Mouse (Mus musculus): ENCODE measurements around the gene Pfkfb4. TPM values are rescaled to one million over a fixed set of nuclear protein-coding genes. Genes with fewer than 3 reads are reported as not detected.

The Pfkfb4 gene
- polyA plus RNA-seq (2015; fragmentation: Nextera tagmentation; extraction: Ambion mirVana), result 9.6 and 10.2 TPM in 2 replicates

DNA sequence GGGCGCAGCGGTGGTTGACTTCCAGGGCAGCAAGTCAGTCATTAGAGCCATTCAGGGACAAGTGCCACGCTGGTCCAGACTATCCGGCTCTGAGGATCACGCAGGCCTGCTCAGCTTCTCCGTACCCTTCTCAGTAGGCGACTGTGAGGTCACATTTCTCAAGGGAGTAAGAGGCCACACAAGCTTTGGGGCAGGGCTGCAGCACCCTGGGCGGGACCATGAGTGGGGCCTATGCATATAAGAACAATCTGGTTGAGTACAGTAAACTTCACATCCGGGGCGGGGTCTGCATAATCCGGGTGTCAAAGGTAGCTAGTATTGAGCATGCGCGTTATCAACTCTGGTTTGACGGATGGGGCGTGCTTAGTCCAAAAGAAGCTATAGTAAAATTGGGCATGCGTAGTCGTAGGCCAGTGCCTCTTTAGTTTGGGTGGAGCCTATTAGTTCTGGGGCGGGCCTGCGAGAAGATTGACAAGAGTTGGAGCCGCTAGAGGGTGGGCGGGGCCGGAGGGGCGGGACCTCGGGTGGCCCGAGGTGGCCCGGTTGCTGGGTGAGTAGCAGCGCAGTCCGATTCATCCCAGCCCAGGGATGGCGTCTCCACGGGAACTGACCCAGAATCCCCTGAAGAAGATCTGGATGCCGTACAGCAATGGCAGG is at the start of gene Pfkfb4:
Gene Pfkfb4, plus strand, starts transcription at position 351 of the 657 bp plus-strand sequence.
- peak; percentile 95 for ATAC-seq (ENCODE audit: insufficient read depth, low FRiP score, low read depth)
- H3K9me3 ChIP-seq, result no peaks in the 10 kb centered on the region
- WGBS, result under 1% methylated on average over 31 of the region's 31 CpGs

GRCm38 (mm10) chr9:108945111-108945510 is 46.5 kb upstream of the Pfkfb4 start:
- H3K27ac ChIP-seq, result 0 out of 2 replicates have a peak overlapping the region, but pooled peaks have one; percentile 13
- H3K27me3 ChIP-seq (replicated peaks), result no peaks in the 10 kb centered on the region
- WGBS, result 77% methylated on average over 9 of the region's 9 CpGs
- no peak for ATAC-seq (ENCODE audit: insufficient read depth, low FRiP score, low read depth)
- peaks cover 8% of the 10 kb centered on the region; the same call in 1 of the 2 replicates for H3K4me1 ChIP-seq
- no peak overlapping the region for H3K4me3 ChIP-seq (replicated peaks)
- no peak overlapping the region for H3K9ac ChIP-seq
- H3K9me3 ChIP-seq, result no peaks in the 10 kb centered on the region
- no peak overlapping the region for H3K4me2 ChIP-seq
- H3K36me3 ChIP-seq, result peaks cover 84% of the 10 kb centered on the region

More for the DNA sequence above, at the start of gene Pfkfb4:
- Histone ChIP-seq H3K27me3 (replicated peaks) (no peaks in the 10 kb centered on the region), H3K27ac (peak within 1 kb of the TSS; percentile 92), H3K9ac (peak within 1 kb of the TSS; percentile 5; the same call in 1 of the 2 replicates), H3K4me3 (replicated peaks) (peak within 1 kb of the TSS; percentile 45), H3K4me1 (peaks cover 33% of the 10 kb centered on the region), H3K4me2 (peak within 1 kb of the TSS; percentile 83), H3K36me3 (no peaks in the 10 kb centered on the region)

- Histone ChIP-seq H3K4me1 (peaks cover 9% of the 10 kb centered on the region; the same call in 1 of the 2 replicates), H3K9me3 (no peaks in the 10 kb centered on the region), H3K36me3 (peaks cover 82% of the 10 kb centered on the region), H3K27me3 (replicated peaks) (no peaks in the 10 kb centered on the region), H3K4me3 (replicated peaks) (no peak overlapping the region), H3K9ac (no peak overlapping the region), H3K4me2 (no peak overlapping the region), H3K27ac (no peak overlapping the region)
- WGBS, result 81% methylated on average over 5 of the region's 5 CpGs
- ATAC-seq (ENCODE audit: insufficient read depth, low FRiP score, low read depth), result no peak
These were observed 46.0 kb upstream of the Pfkfb4 start for GRCm38 (mm10) chr9:108945608-108946007.

DNA sequence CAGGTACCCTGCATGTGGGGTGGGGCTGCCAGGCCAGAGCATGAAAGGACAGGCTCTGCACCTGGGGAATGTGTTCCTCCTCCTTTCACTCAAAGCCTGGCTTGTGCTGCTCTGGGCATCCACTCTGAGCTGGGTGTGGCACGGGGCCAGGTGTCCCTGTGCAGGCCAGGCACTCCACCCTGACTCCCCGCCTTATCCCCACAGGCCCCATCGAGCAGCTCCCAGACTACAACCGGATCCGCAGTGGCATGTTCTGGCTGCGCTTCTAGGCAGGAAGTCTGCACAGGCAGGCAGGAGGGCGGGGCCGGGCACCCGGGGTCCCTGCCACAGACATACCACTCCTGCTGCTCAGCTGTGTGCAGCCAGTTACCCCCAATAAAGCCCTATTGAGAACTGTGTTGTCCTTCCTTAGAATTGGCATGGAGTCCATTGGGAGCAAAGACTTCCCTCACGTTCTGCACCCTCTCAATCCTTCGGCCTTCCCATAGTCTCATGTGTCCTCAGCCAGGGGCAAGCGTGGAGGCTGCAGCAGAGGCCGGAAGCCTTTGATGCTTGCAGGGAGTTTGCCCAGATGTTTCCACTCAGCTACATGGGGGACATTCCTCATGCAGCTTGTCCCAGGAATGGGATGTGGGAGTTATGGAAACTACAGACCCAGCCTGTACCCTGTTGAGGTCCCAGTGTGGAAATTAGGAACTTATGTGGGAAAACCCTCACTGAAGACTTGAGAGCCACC is 42.2 kb upstream of the Pfkfb4 start:
- Histone ChIP-seq H3K27ac (peak overlapping the region; percentile 86), H3K4me3 (replicated peaks) (no peak overlapping the region), H3K27me3 (replicated peaks) (0 out of 2 replicates have a peak, but pooled peaks cover 7% of the 10 kb centered on the region), H3K4me2 (no peak overlapping the region), H3K9me3 (no peaks in the 10 kb centered on the region), H3K4me1 (peaks cover 16% of the 10 kb centered on the region), H3K36me3 (peaks cover 57% of the 10 kb centered on the region), H3K9ac (no peak overlapping the region)
- ATAC-seq (ENCODE audit: insufficient read depth, low FRiP score, low read depth), result peak; percentile 74
- WGBS, result 58% methylated on average over 13 of the region's 13 CpGs

- Histone ChIP-seq H3K9ac (no peak overlapping the region), H3K4me1 (peaks cover 16% of the 10 kb centered on the region), H3K27me3 (replicated peaks) (0 out of 2 replicates have a peak, but pooled peaks cover 7% of the 10 kb centered on the region), H3K9me3 (no peaks in the 10 kb centered on the region), H3K36me3 (peaks cover 49% of the 10 kb centered on the region), H3K4me2 (no peak overlapping the region), H3K4me3 (replicated peaks) (no peak overlapping the region), H3K27ac (peak overlapping the region; percentile 86)
- ATAC-seq (ENCODE audit: insufficient read depth, low FRiP score, low read depth), result peak; percentile 6; the same call in 1 of the 2 replicates
- WGBS, result 83% methylated on average over 9 of the region's 9 CpGs
These were observed 41.4 kb upstream of the Pfkfb4 start for GRCm38 (mm10) chr9:108949967-108950728.

DNA sequence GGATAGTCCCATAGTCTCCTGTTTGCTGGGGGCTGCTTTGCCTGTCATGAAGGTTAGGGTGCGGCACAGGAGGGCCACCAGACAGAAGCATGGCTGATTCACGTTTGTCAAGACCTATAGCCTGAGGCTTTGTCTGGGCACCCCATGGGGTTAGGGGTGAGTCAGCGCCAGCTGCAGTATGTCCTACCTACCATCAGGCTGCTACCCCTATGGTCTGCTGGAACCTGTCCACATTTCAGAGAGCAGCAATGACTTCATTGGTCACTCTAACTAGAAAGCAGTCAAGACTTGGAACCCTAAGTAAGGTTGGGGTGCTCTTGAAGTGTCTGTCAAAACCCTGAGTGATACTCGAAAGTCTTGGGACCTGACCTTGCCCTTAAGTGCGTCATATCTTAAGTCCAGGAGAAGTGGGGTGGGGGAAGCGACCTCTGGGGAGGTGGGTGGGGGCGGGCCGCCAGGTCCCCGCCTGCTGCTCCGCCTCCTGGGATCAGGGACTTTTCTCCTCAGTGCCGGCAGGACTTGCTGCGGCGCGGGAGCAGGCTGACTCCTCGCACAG is 38.4 kb upstream of the Pfkfb4 start, which contains the start of gene Col7a1:
Gene Col7a1, plus strand, starts transcription at position 506 of the 556 bp plus-strand sequence.
- Histone ChIP-seq H3K4me1 (peaks cover 16% of the 10 kb centered on the region), H3K9me3 (no peaks in the 10 kb centered on the region), H3K4me3 (replicated peaks) (peak within 1 kb of the TSS; percentile 34), H3K9ac (0 out of 2 replicates have a peak within 1 kb of the TSS, but pooled peaks have one; percentile 19), H3K36me3 (peaks cover 21% of the 10 kb centered on the region), H3K27ac (no peak within 1 kb of the TSS), H3K4me2 (peak within 1 kb of the TSS; percentile 51), H3K27me3 (replicated peaks) (0 out of 2 replicates have a peak, but pooled peaks cover 7% of the 10 kb centered on the region)
- ATAC-seq (ENCODE audit: insufficient read depth, low FRiP score, low read depth), result no peak
- 13% methylated on average over 15 of the region's 15 CpGs for WGBS

DNA sequence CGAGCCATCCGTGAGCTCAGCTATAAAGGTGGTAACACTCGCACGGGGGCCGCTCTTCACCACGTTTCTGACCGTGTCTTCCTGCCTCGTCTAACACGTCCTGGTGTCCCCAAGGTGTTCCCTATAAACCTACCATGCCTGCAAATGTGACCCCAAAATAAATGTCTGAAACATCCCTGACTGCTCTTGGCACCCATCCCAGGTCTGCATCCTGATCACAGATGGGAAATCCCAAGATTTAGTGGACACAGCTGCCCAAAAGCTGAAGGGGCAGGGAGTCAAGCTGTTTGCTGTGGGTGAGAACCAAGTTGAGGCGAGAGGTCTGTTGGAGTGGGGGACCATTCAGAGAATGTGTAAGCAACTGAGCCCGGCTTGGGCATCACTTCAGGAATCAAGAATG is 36.3 kb upstream of the Pfkfb4 start:
- no peak overlapping the region for H3K9ac ChIP-seq
- no peak overlapping the region for H3K4me2 ChIP-seq
- 0 out of 2 replicates have a peak, but pooled peaks cover 7% of the 10 kb centered on the region for H3K27me3 ChIP-seq (replicated peaks)
- peaks cover 6% of the 10 kb centered on the region for H3K4me1 ChIP-seq
- peaks cover 5% of the 10 kb centered on the region for H3K36me3 ChIP-seq
- no peaks in the 10 kb centered on the region for H3K9me3 ChIP-seq
- no peak overlapping the region for H3K4me3 ChIP-seq (replicated peaks)
- ATAC-seq (ENCODE audit: insufficient read depth, low FRiP score, low read depth), result no peak
- WGBS, result 80% methylated on average over 11 of the region's 11 CpGs
- H3K27ac ChIP-seq, result no peak overlapping the region

DNA sequence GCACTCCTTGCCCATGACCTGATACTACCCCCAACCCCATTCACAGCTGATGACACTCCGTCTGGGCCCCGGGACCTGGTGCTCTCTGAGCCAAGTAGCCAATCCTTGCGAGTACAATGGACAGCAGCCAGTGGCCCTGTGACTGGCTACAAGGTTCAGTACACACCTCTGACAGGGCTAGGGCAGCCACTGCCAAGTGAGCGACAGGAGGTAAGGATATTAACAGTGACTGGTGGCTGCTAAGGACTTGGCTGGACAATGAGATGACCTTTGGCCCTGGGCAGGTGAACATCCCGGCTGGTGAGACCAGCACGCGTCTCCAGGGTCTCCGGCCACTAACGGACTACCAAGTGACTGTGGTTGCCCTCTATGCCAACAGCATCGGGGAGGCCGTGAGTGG is 35.7 kb upstream of the Pfkfb4 start:
- 88% methylated on average over 11 of the region's 11 CpGs for WGBS

GRCm38 (mm10) chr9:108963577-108963976 is 28.0 kb upstream of the Pfkfb4 start:
- Histone ChIP-seq H3K27me3 (replicated peaks) (no peaks in the 10 kb centered on the region), H3K36me3 (no peaks in the 10 kb centered on the region), H3K9me3 (no peaks in the 10 kb centered on the region), H3K4me1 (no peaks in the 10 kb centered on the region), H3K9ac (no peak overlapping the region), H3K4me2 (no peak overlapping the region), H3K4me3 (replicated peaks) (no peak overlapping the region), H3K27ac (no peak overlapping the region)
- ATAC-seq (ENCODE audit: insufficient read depth, low FRiP score, low read depth), result no peak
- WGBS, result 65% methylated on average over 3 of the region's 3 CpGs

More for the DNA sequence above, 35.7 kb upstream of the Pfkfb4 start:
- Histone ChIP-seq H3K4me3 (replicated peaks) (no peak overlapping the region), H3K9ac (no peak overlapping the region), H3K4me2 (no peak overlapping the region), H3K9me3 (no peaks in the 10 kb centered on the region), H3K36me3 (peaks cover 2% of the 10 kb centered on the region; the same call in 1 of the 2 replicates), H3K27ac (no peak overlapping the region), H3K4me1 (peaks cover 6% of the 10 kb centered on the region), H3K27me3 (replicated peaks) (0 out of 2 replicates have a peak, but pooled peaks cover 7% of the 10 kb centered on the region)
- ATAC-seq (ENCODE audit: insufficient read depth, low FRiP score, low read depth), result no peak

DNA sequence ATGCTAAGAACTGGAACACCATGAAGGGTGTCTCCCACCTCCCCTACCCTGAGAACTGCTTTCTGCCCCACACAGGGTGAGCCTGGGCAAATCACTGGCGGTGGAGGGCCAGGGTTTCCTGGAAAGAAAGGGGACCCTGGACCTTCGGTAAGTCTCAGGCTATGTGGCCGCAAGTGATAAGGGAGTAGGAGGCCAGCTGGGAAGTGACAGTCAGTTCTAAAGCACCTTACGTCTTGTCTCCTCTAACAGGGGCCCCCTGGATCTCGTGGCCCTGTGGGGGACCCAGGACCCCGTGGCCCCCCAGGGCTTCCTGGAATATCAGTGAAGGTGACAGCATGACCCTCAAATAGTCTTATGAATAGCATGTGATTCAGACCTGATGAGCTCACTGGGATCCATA is 27.2 kb upstream of the Pfkfb4 start:
- Histone ChIP-seq H3K9me3 (no peaks in the 10 kb centered on the region), H3K4me3 (replicated peaks) (no peak overlapping the region), H3K4me1 (no peaks in the 10 kb centered on the region), H3K27ac (no peak overlapping the region), H3K9ac (no peak overlapping the region), H3K27me3 (replicated peaks) (no peaks in the 10 kb centered on the region), H3K4me2 (no peak overlapping the region), H3K36me3 (no peaks in the 10 kb centered on the region)
- WGBS, result 73% methylated on average over 6 of the region's 6 CpGs
- ATAC-seq (ENCODE audit: insufficient read depth, low FRiP score, low read depth), result no peak

DNA sequence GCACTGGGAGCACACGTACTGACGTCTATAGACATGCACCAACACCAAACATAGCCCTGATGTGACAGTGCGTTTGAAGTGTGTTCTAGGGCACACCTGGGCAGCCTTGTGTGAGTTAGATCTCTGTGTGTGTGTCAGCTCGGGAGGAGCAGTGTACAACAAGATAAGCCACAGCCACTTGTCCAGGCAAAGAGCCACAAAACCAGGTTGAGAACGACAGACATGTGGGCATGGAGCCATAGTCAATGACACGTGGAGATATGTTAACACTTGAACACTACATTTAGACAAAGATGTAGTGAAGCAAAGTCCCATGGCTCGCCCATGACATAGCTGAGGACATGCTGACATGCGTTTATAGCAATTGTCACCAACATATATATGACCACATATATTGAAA is 21.0 kb upstream of the Pfkfb4 start:
- Histone ChIP-seq H3K9ac (no peak overlapping the region), H3K4me1 (no peaks in the 10 kb centered on the region), H3K9me3 (no peaks in the 10 kb centered on the region), H3K4me3 (replicated peaks) (no peak overlapping the region), H3K36me3 (no peaks in the 10 kb centered on the region), H3K27ac (no peak overlapping the region), H3K27me3 (replicated peaks) (no peaks in the 10 kb centered on the region), H3K4me2 (no peak overlapping the region)
- ATAC-seq (ENCODE audit: insufficient read depth, low FRiP score, low read depth), result no peak
- 78% methylated on average over 8 of the region's 8 CpGs for WGBS
